Mouse (Mus musculus) neural tube, embryonic 14.5 days (tissue): ENCODE results near the gene Anapc13. TPM values are rescaled to one million over a fixed set of nuclear protein-coding genes. Genes with fewer than 3 reads are reported as not detected.
A peak's percentile ranks its signal among the peaks of the same experiment; 100 is the strongest.

Experiments used
- ATAC-seq: fragments of 200-750 bp; cut with Nextera tagmentation; 2 replicates; pipeline ENCODE4 v1.8.0; 2017; ENCODE audit warnings: low read depth, mild to moderate bottlenecking, moderate TSS enrichment, moderate library complexity
- H3K27ac ChIP-seq: fragments of 300-500 bp; sonication (generic); 2 replicates; pipeline ENCODE4 v1.5.1; 2014; ENCODE audit warnings: low read depth, mild to moderate bottlenecking, control low read depth, low read length, moderate library complexity, mixed read lengths
- H3K27me3 ChIP-seq: fragments of 300-500 bp; sonication (generic); 2 replicates; pipeline ENCODE4 v1.6.1; 2014; ENCODE audit warnings: low read length; ENCODE audit not compliant: control insufficient read depth, insufficient read depth
- H3K36me3 ChIP-seq: fragments of 300-500 bp; sonication (generic); 2 replicates; pipeline ENCODE4 v1.6.1; 2014; ENCODE audit warnings: low read length, mixed read lengths; ENCODE audit not compliant: control insufficient read depth, insufficient read depth
- H3K4me1 ChIP-seq: fragments of 300-500 bp; sonication (generic); 2 replicates; pipeline ENCODE4 v1.6.1; 2014; ENCODE audit warnings: low read length; ENCODE audit not compliant: control insufficient read depth, insufficient read depth
- H3K4me2 ChIP-seq: fragments of 300-500 bp; sonication (generic); 2 replicates; pipeline ENCODE4 v1.6.1; 2014; ENCODE audit warnings: mild to moderate bottlenecking, low read depth, low read length, control low read depth
- H3K4me3 ChIP-seq: fragments of 300-500 bp; sonication (generic); 2 replicates; pipeline ENCODE4 v1.5.1; 2014; ENCODE audit warnings: low read depth, low read length, control low read depth, mixed read lengths
- H3K9ac ChIP-seq: fragments of 300-500 bp; sonication (generic); replicated peaks from 2 replicates; pipeline ENCODE4 v1.6.1; 2014; ENCODE audit warnings: low read depth, mild to moderate bottlenecking, control low read depth, low read length, mixed read lengths
- H3K9me3 ChIP-seq: fragments of 300-500 bp; sonication (generic); 2 replicates; pipeline ENCODE4 v1.6.1; 2016; ENCODE audit warnings: low read length; ENCODE audit not compliant: control insufficient read depth
- WGBS: fragments of 180-500 bp; shearing (Covaris S2); extraction: QIAGEN DNeasy Blood & Tissue Kit; methylation state at CpG from one replicate; pipeline ENCODE4 v1.1.7; 2014; 5-methylcytosine and 5-hydroxymethylcytosine counted together
- polyA plus RNA-seq: library from polyadenylated mRNA; unstranded; fragments of >200 nt; fragmentation: Nextera tagmentation; extraction: Ambion mirVana; gene quantifications from 2 replicates; pipeline ENCODE4 v1.2.1, GENCODE M21; 2014

The Anapc13 gene
- polyA plus RNA-seq, 1 experiment from 2014 or later: 160 TPM

GRCm38 (mm10) chr9:102650637-102651036 lies 24.5 kb downstream of the Anapc13 start:
- Histone ChIP-seq H3K9me3 (no peaks in the 10 kb centered on the region), H3K4me3 (no peak overlapping the region), H3K4me2 (no peak overlapping the region), H3K4me1 (peaks cover 12% of the 10 kb centered on the region; the same call in 1 of the 2 replicates), H3K9ac (no peak overlapping the region), H3K27ac (no peak overlapping the region), H3K36me3 (no peaks in the 10 kb centered on the region), H3K27me3 (no peaks in the 10 kb centered on the region)
- WGBS: 10% methylated on average over 7 of the region's 7 CpGs
- peak; percentile 63 for ATAC-seq

- no peaks in the 10 kb centered on the region for H3K27me3 ChIP-seq
- no peak overlapping the region for H3K9ac ChIP-seq
- 51% methylated on average over 6 of the region's 6 CpGs for WGBS
- ATAC-seq: no peak
- H3K36me3 ChIP-seq: no peaks in the 10 kb centered on the region
- H3K4me1 ChIP-seq: peaks cover 12% of the 10 kb centered on the region; the same call in 1 of the 2 replicates
- H3K27ac ChIP-seq: no peak overlapping the region
- no peak overlapping the region for H3K4me3 ChIP-seq
- H3K9me3 ChIP-seq: no peaks in the 10 kb centered on the region
- no peak overlapping the region for H3K4me2 ChIP-seq
Measured at GRCm38 (mm10) chr9:102651199-102651720, 25.2 kb downstream of the Anapc13 start.

- Histone ChIP-seq H3K36me3 (no peaks in the 10 kb centered on the region), H3K4me1 (no peaks in the 10 kb centered on the region), H3K27me3 (no peaks in the 10 kb centered on the region), H3K4me3 (no peak overlapping the region), H3K9me3 (no peaks in the 10 kb centered on the region), H3K4me2 (no peak overlapping the region), H3K27ac (no peak overlapping the region), H3K9ac (no peak overlapping the region)
- ATAC-seq: no peak
- WGBS: 76% methylated on average over 8 of the region's 8 CpGs
Measured at GRCm38 (mm10) chr9:102656355-102657095, 30.4 kb downstream of the Anapc13 start.

DNA sequence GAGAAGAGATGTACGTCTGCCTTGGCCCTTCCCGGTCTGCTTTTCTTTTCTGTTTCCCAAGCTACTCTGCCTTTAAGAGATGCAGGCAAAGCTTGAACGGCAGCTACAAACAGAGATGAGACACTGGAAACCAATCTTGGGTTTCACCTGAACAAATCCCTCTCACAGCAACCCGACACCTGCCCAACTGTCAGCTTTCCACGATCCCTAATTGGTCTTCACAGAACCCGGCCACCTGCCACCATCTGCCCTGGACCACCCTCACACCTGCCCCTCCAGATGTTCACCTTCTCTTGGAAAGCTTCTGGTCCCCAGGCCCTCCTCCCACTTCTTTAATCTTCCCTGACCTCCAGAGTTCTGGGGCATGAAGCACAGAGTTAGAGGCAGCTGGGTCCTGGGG lies 42.0 kb downstream of the Anapc13 start:
- H3K9me3 ChIP-seq: no peaks in the 10 kb centered on the region
- 27% methylated on average over 6 of the region's 6 CpGs for WGBS
- no peak overlapping the region for H3K9ac ChIP-seq
- no peak overlapping the region for H3K4me3 ChIP-seq
- H3K27me3 ChIP-seq: no peaks in the 10 kb centered on the region
- no peak overlapping the region for H3K27ac ChIP-seq
- no peak overlapping the region for H3K4me2 ChIP-seq
- no peak for ATAC-seq
- no peaks in the 10 kb centered on the region for H3K4me1 ChIP-seq
- no peaks in the 10 kb centered on the region for H3K36me3 ChIP-seq

- no peaks in the 10 kb centered on the region for H3K9me3 ChIP-seq
- no peak overlapping the region for H3K4me3 ChIP-seq
Measured at GRCm38 (mm10) chr9:102668906-102669305, 42.8 kb downstream of the Anapc13 start.

DNA sequence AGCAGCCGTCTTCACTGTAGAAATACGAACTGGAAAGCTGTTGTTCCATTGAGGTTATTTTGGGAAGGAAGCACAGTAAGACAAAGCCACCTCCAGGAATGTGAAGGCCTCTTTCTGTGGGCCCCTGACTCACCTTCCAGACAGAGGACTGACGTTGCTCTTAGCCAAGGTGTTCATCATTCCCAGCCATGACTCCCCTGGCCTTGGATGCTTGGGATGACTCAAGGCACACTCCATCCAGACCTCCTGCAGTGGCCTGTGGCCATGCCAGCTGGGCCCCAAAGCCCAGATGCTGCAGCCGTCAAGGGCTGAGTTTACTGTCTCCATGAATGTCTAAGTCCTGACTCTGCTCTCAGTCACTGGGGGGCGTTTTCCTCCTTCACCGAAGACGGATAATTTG lies 47.3 kb downstream of the Anapc13 start:
- no peaks in the 10 kb centered on the region for H3K36me3 ChIP-seq
- 73% methylated on average over 7 of the region's 7 CpGs for WGBS
- ATAC-seq: no peak

More at GRCm38 (mm10) chr9:102668906-102669305, 42.8 kb downstream of the Anapc13 start:
- Histone ChIP-seq H3K36me3 (no peaks in the 10 kb centered on the region), H3K4me2 (no peak overlapping the region), H3K4me1 (no peaks in the 10 kb centered on the region), H3K9ac (no peak overlapping the region), H3K27me3 (no peaks in the 10 kb centered on the region), H3K27ac (no peak overlapping the region)
- ATAC-seq: no peak
- 90% methylated on average over 12 of the region's 12 CpGs for WGBS

GRCm38 (mm10) chr9:102675922-102676321 lies 49.8 kb downstream of the Anapc13 start:
- no peak overlapping the region for H3K4me3 ChIP-seq
- no peak for ATAC-seq
- no peaks in the 10 kb centered on the region for H3K9me3 ChIP-seq
- no peak overlapping the region for H3K4me2 ChIP-seq
- no peak overlapping the region for H3K27ac ChIP-seq
- no peak overlapping the region for H3K9ac ChIP-seq
- H3K27me3 ChIP-seq: no peaks in the 10 kb centered on the region
- WGBS: 85% methylated on average over 5 of the region's 5 CpGs
- H3K36me3 ChIP-seq: no peaks in the 10 kb centered on the region
- H3K4me1 ChIP-seq: no peaks in the 10 kb centered on the region

More for the DNA sequence above, 47.3 kb downstream of the Anapc13 start:
- Histone ChIP-seq H3K4me3 (no peak overlapping the region), H3K4me1 (no peaks in the 10 kb centered on the region), H3K9ac (no peak overlapping the region), H3K9me3 (no peaks in the 10 kb centered on the region), H3K27ac (no peak overlapping the region), H3K27me3 (no peaks in the 10 kb centered on the region), H3K4me2 (no peak overlapping the region)

GRCm38 (mm10) chr9:102681470-102681869 lies 55.4 kb downstream of the Anapc13 start:
- H3K27ac ChIP-seq: no peak overlapping the region
- no peaks in the 10 kb centered on the region for H3K36me3 ChIP-seq
- no peaks in the 10 kb centered on the region for H3K27me3 ChIP-seq
- 64% methylated on average over 7 of the region's 7 CpGs for WGBS
- ATAC-seq: no peak
- H3K4me2 ChIP-seq: no peak overlapping the region
- H3K4me1 ChIP-seq: no peaks in the 10 kb centered on the region
- H3K9me3 ChIP-seq: no peaks in the 10 kb centered on the region
- H3K9ac ChIP-seq: no peak overlapping the region
- H3K4me3 ChIP-seq: no peak overlapping the region
